Mouse (Mus musculus) liver, embryonic 15.5 days (tissue): ENCODE measurements around the gene Olfr1387. TPM values are rescaled to one million over a fixed set of nuclear protein-coding genes. Genes with fewer than 3 reads are reported as not detected.
"Not testable (repeated sequence)": the region's sequence is repeated elsewhere in the genome, so short reads cannot be mapped to it uniquely, and the experiment has no call there.

Experiments
- ATAC-seq: fragments of 200-750 bp; cut with Nextera tagmentation; 2 replicates; pipeline ENCODE4 v1.8.0; 2017; ENCODE audit warnings: moderate number of reproducible peaks, mild to moderate bottlenecking, moderate library complexity; ENCODE audit not compliant: insufficient read depth
- H3K27ac ChIP-seq: fragments of 300-500 bp; sonication (generic); replicated peaks from 2 replicates; pipeline ENCODE4 v1.5.1; 2015; ENCODE audit warnings: mild to moderate bottlenecking, inconsistent platforms
- H3K27me3 ChIP-seq: fragments of 300-500 bp; sonication (generic); 2 replicates; pipeline ENCODE4 v1.6.1; 2015; ENCODE audit warnings: mild to moderate bottlenecking, inconsistent platforms
- H3K36me3 ChIP-seq: fragments of 300-500 bp; sonication (generic); replicated peaks from 2 replicates; pipeline ENCODE4 v1.6.1; 2015; ENCODE audit warnings: moderate library complexity, mild to moderate bottlenecking, inconsistent platforms
- H3K4me1 ChIP-seq: fragments of 300-500 bp; sonication (generic); replicated peaks from 2 replicates; pipeline ENCODE4 v1.6.1; 2015; ENCODE audit warnings: inconsistent platforms
- H3K4me2 ChIP-seq: fragments of 300-500 bp; sonication (generic); 2 replicates; pipeline ENCODE4 v1.6.1; 2015; ENCODE audit warnings: moderate library complexity, mild to moderate bottlenecking, inconsistent platforms
- H3K4me3 ChIP-seq: fragments of 300-500 bp; sonication (generic); replicated peaks from 2 replicates; pipeline ENCODE4 v1.5.1; 2015; ENCODE audit warnings: mild to moderate bottlenecking, inconsistent platforms
- H3K9ac ChIP-seq: fragments of 300-500 bp; sonication (generic); 2 replicates; pipeline ENCODE4 v1.6.1; 2015; ENCODE audit warnings: moderate library complexity, mild to moderate bottlenecking, inconsistent platforms
- H3K9me3 ChIP-seq: fragments of 300-500 bp; sonication (generic); replicated peaks from 2 replicates; pipeline ENCODE4 v1.6.1; 2016; ENCODE audit warnings: inconsistent platforms
- WGBS: fragments of 180-500 bp; shearing (Covaris S2); methylation state at CpG from one replicate; pipeline ENCODE4 v1.1.7; 2015; ENCODE audit warnings: mixed read lengths; ENCODE audit not compliant: insufficient replicate concordance; 5-methylcytosine and 5-hydroxymethylcytosine counted together
- polyA plus RNA-seq: library from polyadenylated mRNA; unstranded; fragments of >200 nt; fragmentation: Nextera tagmentation; extraction: Ambion mirVana; gene quantifications from 2 replicates; pipeline ENCODE4 v1.2.1, GENCODE M21; 2015

Gene Olfr1387
- polyA plus RNA-seq: not detected in 2 replicates

DNA sequence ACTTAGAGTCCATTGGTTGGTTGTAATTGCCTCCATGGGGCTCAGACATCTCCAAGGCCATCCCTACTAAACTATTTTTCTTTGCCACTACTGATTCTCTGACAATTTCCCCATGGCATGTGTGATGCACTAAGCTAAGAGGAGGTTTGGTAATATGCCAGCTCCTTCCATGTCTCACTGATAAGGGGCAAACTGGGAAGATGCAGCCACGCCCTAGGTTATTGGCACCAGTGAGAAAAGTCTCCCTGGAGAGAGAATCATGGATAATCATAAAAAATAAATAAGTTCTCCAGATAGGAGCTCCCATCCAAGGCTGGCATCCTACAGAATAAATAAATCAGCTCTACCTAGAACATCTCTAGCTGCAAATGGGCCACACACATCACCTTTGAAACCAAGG, at the start of gene Olfr1387:
Gene Olfr1387, plus strand, starts transcription at position 301 of the 400 bp plus-strand sequence.
- Histone ChIP-seq H3K9me3 (no peaks in the 10 kb centered on the region), H3K4me3 (no peak within 1 kb of the TSS), H3K9ac (no peak within 1 kb of the TSS), H3K27ac (no peak within 1 kb of the TSS), H3K27me3 (no peaks in the 10 kb centered on the region), H3K4me1 (no peaks in the 10 kb centered on the region), H3K36me3 (no peaks in the 10 kb centered on the region), H3K4me2 (no peak within 1 kb of the TSS)
- 53% methylated on average over 1 of the region's 1 CpGs for WGBS
- no peak for ATAC-seq

DNA sequence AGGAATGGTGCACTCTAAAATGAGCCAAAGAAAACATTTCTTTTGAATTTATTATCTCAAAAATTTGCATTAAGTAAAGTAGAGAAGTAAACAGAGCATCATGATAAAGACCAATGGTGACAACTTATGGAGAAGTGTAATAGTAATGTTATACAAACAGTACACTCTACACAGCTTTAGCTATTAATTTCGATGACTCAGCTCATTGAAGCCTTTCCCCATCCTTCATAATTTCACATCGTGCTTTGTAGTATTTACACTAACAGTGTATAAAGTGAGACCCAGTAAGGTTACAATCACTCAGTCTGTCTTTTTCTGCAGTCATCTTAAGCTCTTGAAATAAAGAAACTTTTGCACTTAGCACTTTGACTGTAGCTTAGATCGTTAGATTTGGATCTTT, 48.4 kb upstream of the Olfr1387 start:
- WGBS: 57% methylated on average over 3 of the region's 3 CpGs
- no peaks in the 10 kb centered on the region for H3K36me3 ChIP-seq
- no peak overlapping the region for H3K4me2 ChIP-seq
- no peak for ATAC-seq
- no peaks in the 10 kb centered on the region for H3K4me1 ChIP-seq
- H3K4me3 ChIP-seq: no peak overlapping the region
- no peaks in the 10 kb centered on the region for H3K9me3 ChIP-seq
- no peaks in the 10 kb centered on the region for H3K27me3 ChIP-seq
- H3K27ac ChIP-seq: no peak overlapping the region
- H3K9ac ChIP-seq: no peak overlapping the region

DNA sequence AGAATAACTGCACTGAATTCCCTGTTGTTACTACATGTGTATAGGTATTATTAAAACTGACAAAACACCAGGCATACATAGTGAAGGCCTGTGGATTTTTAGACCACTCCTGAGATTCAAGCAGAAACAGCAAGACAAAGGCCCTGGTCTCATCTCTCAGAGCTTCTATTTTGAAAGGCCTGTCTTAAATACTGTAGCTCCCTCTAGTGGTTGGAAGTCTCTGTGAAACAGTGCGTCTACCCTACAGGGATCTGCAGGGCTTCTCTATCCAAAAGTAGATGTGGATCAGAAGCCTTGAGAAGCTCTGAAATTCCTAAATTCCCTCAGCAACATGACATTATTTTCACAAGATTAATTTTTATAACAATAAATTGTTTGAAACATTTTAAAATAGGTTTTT, 44.6 kb upstream of the Olfr1387 start:
- Histone ChIP-seq H3K4me3 (no peak overlapping the region), H3K9me3 (no peaks in the 10 kb centered on the region), H3K4me1 (no peaks in the 10 kb centered on the region), H3K9ac (no peak overlapping the region), H3K4me2 (no peak overlapping the region), H3K36me3 (no peaks in the 10 kb centered on the region), H3K27ac (no peak overlapping the region), H3K27me3 (no peaks in the 10 kb centered on the region)
- 20% methylated on average over 1 of the region's 1 CpGs for WGBS
- ATAC-seq: no peak

DNA sequence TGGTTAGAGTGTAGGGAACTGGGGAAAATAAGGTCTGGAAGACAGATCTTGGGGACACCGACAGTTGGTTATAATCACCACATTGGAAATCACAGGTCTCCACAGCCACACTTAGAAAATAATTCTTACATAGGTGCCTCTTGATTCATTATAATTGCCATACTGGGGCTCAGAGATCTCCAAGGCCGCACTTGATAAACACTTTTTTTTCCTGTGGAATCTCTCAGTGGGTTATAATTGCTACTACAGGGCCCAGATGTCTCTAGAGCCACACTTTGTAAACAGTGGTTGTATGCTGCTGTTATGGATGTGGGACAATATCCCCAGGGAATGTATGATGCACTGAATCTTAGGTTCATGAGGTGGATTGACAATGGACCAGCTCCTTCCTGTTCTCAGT, 32.4 kb upstream of the Olfr1387 start, which contains the start of gene Olfr1389:
Gene Olfr1389, plus strand, starts transcription at position 301 of the 400 bp plus-strand sequence.
- no peak within 1 kb of the TSS for H3K9ac ChIP-seq
- no peak within 1 kb of the TSS for H3K27ac ChIP-seq
- WGBS: 56% methylated on average over 2 of the region's 2 CpGs
- no peak within 1 kb of the TSS for H3K4me2 ChIP-seq
- H3K27me3 ChIP-seq: no peaks in the 10 kb centered on the region
- no peak within 1 kb of the TSS for H3K4me3 ChIP-seq
- no peaks in the 10 kb centered on the region for H3K9me3 ChIP-seq
- H3K4me1 ChIP-seq: no peaks in the 10 kb centered on the region
- H3K36me3 ChIP-seq: no peaks in the 10 kb centered on the region
- no peak for ATAC-seq

DNA sequence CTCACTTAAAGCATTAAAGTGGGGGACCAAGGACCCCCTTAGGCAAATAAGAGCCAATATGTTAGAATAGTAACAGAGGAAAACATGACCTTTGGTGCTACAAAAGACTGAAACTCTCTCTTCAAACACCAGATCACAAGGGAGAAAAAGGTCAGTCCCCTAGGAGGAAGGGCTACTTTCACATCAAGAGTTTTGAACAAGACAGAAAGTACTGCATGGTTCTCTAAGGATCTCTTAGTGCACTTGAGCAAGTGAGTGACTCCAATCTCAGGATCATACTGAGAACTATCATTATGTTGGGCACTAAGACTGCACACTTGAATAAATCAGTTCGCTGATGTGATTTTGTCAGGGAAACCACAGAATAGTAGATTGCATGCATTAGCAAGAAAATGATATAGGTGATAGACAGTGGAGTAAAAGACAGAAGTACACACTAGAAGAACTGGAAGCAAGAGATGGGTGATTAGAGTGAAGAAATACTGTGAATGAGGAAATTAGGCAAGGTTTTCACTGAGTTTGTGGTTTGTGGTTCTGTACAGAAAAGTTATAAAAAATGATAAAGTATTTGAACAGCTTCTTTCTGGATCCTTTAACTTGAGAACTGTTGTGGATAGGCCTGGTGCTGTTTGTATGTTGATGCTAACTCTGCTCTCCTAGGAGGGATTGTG, 29.8 kb upstream of the Olfr1387 start:
- no peaks in the 10 kb centered on the region for H3K4me1 ChIP-seq
- H3K9me3 ChIP-seq: no peaks in the 10 kb centered on the region
- WGBS: 41% methylated on average over 1 of the region's 1 CpGs
- no peaks in the 10 kb centered on the region for H3K36me3 ChIP-seq
- H3K4me2 ChIP-seq: no peak overlapping the region
- H3K27me3 ChIP-seq: no peaks in the 10 kb centered on the region
- no peak overlapping the region for H3K27ac ChIP-seq
- H3K9ac ChIP-seq: no peak overlapping the region
- no peak overlapping the region for H3K4me3 ChIP-seq
- no peak for ATAC-seq

DNA sequence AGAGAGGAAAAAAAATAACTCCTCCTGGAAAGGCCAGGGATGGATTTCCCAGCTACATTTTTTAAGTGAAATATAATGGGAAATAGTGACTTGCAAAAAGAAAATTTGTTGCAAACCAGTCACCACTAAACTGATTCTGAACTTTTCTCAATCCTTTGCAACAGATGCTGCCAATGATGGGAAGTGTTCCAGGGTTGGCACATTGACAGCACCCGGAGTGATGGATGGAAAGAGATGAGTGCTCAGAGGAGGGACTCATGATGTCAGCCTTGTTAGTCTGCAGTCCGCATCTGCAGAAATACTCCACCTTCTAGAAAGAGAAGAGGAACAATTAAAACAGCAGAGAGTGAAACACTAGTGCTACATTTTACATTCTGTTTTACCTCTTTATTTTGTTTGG, 25.5 kb upstream of the Olfr1387 start:
- Histone ChIP-seq H3K27ac (no peak overlapping the region), H3K9ac (no peak overlapping the region), H3K4me2 (no peak overlapping the region), H3K4me3 (no peak overlapping the region), H3K9me3 (no peaks in the 10 kb centered on the region), H3K4me1 (no peaks in the 10 kb centered on the region), H3K36me3 (no peaks in the 10 kb centered on the region), H3K27me3 (no peaks in the 10 kb centered on the region)
- ATAC-seq: no peak
- 64% methylated on average over 2 of the region's 2 CpGs for WGBS

DNA sequence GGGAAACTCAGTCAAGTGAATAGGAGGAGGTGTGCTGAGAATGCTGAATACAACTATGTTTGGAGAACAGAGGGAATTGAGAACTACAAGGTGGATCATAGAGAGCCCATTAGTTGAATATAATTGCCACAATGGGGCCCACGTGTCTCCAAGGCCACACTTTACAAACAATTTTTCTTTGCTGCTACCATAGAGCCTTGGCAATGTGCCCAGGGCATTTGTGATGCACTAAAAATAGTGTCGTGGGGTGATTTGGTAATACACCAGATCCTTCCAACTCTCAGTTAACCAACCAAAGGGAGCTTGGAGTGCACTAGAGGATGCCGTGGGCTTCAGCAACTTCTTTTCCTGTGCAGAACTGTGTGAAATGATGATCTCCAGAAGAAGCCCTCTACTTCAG, 18.7 kb upstream of the Olfr1387 start, which contains the start of gene Olfr1388:
Gene Olfr1388, plus strand, starts transcription at position 214 of the 400 bp plus-strand sequence.
- H3K4me2 ChIP-seq: no peak within 1 kb of the TSS
- H3K9ac ChIP-seq: no peak within 1 kb of the TSS
- H3K9me3 ChIP-seq: no peaks in the 10 kb centered on the region
- H3K36me3 ChIP-seq: no peaks in the 10 kb centered on the region
- H3K27me3 ChIP-seq: no peaks in the 10 kb centered on the region
- no peak for ATAC-seq
- no peak within 1 kb of the TSS for H3K27ac ChIP-seq
- no peak within 1 kb of the TSS for H3K4me3 ChIP-seq
- no peaks in the 10 kb centered on the region for H3K4me1 ChIP-seq
- WGBS: 52% methylated on average over 3 of the region's 3 CpGs

DNA sequence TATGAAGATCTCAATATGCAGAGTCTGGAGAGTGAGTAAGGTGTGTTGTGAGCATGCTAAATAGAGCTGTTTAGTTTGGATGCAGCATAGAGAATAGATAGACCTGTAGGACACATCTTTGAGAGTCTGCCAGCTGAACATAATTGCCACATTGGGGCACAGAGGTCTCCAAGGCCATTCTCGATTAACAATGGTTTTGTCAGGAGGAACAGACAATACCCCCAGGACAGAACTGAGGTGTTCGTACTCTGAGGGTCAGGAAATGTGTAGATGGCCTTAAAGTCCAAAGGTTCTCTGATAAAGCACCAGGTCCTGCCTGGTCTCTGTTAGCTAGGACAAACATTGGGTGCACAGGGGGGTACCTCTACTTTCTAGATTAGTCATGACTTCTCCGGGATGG, 9.6 kb downstream of the Olfr1387 start, which contains the start of gene Olfr1386:
Gene Olfr1386, plus strand, starts transcription at position 301 of the 400 bp plus-strand sequence.
- 51% methylated on average over 3 of the region's 3 CpGs for WGBS
- not testable (repeated sequence) for ATAC-seq, H3K27ac ChIP-seq, H3K36me3 ChIP-seq, H3K4me1 ChIP-seq, H3K4me3 ChIP-seq, H3K9ac ChIP-seq, H3K9me3 ChIP-seq, H3K27me3 ChIP-seq, H3K4me2 ChIP-seq

DNA sequence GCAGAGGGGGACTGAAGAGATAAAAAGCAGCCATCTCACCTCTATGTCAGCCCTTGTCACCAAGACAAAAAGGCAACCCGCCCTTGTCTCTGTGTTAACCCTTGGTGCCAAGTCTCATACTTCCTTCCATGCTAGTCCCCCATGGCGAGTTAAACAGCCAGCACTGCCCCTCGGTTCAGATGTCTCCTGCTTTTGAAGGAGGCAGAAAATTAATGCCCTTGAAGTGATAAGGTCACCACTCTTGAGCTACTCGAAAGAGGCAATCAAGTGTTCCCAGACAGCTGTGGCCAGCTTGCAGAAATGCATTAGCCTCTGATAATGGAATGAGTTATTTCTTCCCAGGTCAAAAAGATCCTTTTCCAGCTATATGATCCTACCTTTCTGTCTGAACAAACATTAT, 30.8 kb downstream of the Olfr1387 start:
- WGBS: 40% methylated on average over 4 of the region's 4 CpGs
- H3K27me3 ChIP-seq: no peaks in the 10 kb centered on the region
- ATAC-seq: no peak

DNA sequence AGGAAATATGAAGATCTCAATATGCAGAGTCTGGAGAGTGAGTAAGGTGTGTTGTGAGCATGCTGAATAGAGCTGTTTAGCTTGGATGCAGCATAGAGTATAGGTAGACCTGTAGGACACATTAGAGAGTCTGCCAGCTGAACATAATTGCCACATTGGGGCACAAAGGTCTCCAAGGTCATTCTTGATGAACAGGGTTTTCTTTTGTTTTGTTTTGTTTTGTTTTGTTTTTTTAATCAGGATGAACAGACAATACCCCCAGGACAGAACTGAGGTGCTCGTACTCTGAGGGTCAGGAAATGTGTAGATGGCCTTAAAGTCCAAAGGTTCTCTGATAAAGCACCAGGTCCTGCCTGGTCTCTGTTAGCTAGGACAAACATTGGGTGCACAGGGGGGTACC, 33.6 kb downstream of the Olfr1387 start, which contains the start of gene Olfr1385:
Gene Olfr1385, plus strand, starts transcription at position 301 of the 400 bp plus-strand sequence.
- WGBS: 38% methylated on average over 1 of the region's 1 CpGs
- not testable (repeated sequence) for H3K27me3 ChIP-seq, H3K9me3 ChIP-seq, ATAC-seq, H3K36me3 ChIP-seq, H3K4me2 ChIP-seq, H3K4me3 ChIP-seq, H3K4me1 ChIP-seq, H3K27ac ChIP-seq, H3K9ac ChIP-seq

More for the DNA sequence above, 30.8 kb downstream of the Olfr1387 start:
- Histone ChIP-seq H3K4me1 (no peaks in the 10 kb centered on the region), H3K4me2 (no peak overlapping the region), H3K9ac (no peak overlapping the region), H3K27ac (no peak overlapping the region), H3K4me3 (no peak overlapping the region), H3K36me3 (no peaks in the 10 kb centered on the region), H3K9me3 (no peaks in the 10 kb centered on the region)
